Mouse (Mus musculus): ENCODE results near the gene Ola1. TPM values are rescaled to one million over a fixed set of nuclear protein-coding genes. Genes with fewer than 3 reads are reported as not detected.

The Ola1 gene
- polyA plus RNA-seq, 1 experiment from 2014 or later: 84.5 TPM

Other genes with a start within 250 kb of the Ola1 start
- gene Sp3, start 238.5 kb downstream of the Ola1 start, polyA plus RNA-seq (2016; fragmentation: Nextera tagmentation; extraction: Ambion mirVana): 56.9 and 58.5 TPM in 2 replicates
- gene Gm11084, start 232.2 kb downstream of the Ola1 start, polyA plus RNA-seq (2016; fragmentation: Nextera tagmentation; extraction: Ambion mirVana): not detected in 2 replicates
- 2.2 and 2.7 TPM in 2 replicates for gene Sp9, start 53.0 kb upstream of the Ola1 start, polyA plus RNA-seq (2016; fragmentation: Nextera tagmentation; extraction: Ambion mirVana)
- gene Scrn3, start 93.7 kb upstream of the Ola1 start, polyA plus RNA-seq (2016; fragmentation: Nextera tagmentation; extraction: Ambion mirVana): 11.2 and 12.3 TPM in 2 replicates
- 23.9 and 24.6 TPM in 2 replicates for gene Cir1, start 93.8 kb upstream of the Ola1 start, polyA plus RNA-seq (2016; fragmentation: Nextera tagmentation; extraction: Ambion mirVana)
- 9.0 and 10.0 TPM in 2 replicates for gene Gpr155, start 167.6 kb upstream of the Ola1 start, polyA plus RNA-seq (2016; fragmentation: Nextera tagmentation; extraction: Ambion mirVana)